Mouse (Mus musculus): ENCODE data around the gene D430042O09Rik. TPM values are rescaled to one million over a fixed set of nuclear protein-coding genes. Genes with fewer than 3 reads are reported as not detected.
"Not testable (repeated sequence)": the region's sequence is repeated elsewhere in the genome, so short reads cannot be mapped to it uniquely, and the experiment has no call there.

The D430042O09Rik gene
- polyA plus RNA-seq, 1 experiment from 2014 or later = 10.6 TPM

DNA sequence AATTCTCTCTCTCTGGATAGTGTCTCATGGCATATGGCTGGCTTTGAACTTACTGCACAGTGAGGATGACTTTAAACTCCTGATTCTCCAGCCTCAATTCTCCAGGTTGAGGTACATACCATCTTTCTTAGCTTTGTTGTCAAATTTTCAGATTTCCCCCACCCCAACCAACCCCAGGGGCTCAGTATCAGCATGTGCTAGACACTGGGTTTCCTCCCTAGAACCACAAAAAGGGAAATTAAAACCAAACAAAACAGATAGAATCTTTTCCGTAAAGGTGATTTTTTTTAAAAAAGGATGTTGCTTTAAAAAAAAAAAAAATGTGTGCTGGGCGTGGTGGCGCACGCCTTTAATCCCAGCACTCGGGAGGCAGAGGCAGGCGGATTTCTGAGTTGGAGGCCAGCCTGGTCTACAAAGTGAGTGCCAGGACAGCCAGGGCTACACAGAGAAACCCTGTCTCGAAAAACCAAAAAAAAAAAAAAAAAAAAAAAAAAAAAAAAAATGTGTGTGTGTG lies 5.9 kb downstream of the D430042O09Rik start:
- not testable (repeated sequence) for H3K4me3 ChIP-seq (replicated peaks); H3K36me3 ChIP-seq; H3K27me3 ChIP-seq; H3K4me2 ChIP-seq; H3K27ac ChIP-seq; ATAC-seq (ENCODE audit: insufficient number of reproducible peaks, insufficient read depth, low FRiP score, low TSS enrichment, low read depth); H3K9ac ChIP-seq (replicated peaks); H3K4me1 ChIP-seq (replicated peaks); H3K9me3 ChIP-seq
- WGBS = 97% methylated on average over 7 of the region's 7 CpGs

GRCm38 (mm10) chr7:125714803-125715202 lies 7.1 kb downstream of the D430042O09Rik start:
- H3K9ac ChIP-seq (replicated peaks) = no peak overlapping the region
- H3K9me3 ChIP-seq = no peaks in the 10 kb centered on the region
- 87% methylated on average over 3 of the region's 3 CpGs for WGBS
- H3K4me3 ChIP-seq (replicated peaks) = no peak overlapping the region
- 0 out of 2 replicates have a peak, but pooled peaks cover 3% of the 10 kb centered on the region for H3K36me3 ChIP-seq
- H3K27me3 ChIP-seq = no peaks in the 10 kb centered on the region
- ATAC-seq (ENCODE audit: insufficient number of reproducible peaks, insufficient read depth, low FRiP score, low TSS enrichment, low read depth) = no peak
- no peak overlapping the region for H3K27ac ChIP-seq
- H3K4me1 ChIP-seq (replicated peaks) = 0 out of 2 replicates have a peak, but pooled peaks cover 4% of the 10 kb centered on the region
- H3K4me2 ChIP-seq = no peak overlapping the region

DNA sequence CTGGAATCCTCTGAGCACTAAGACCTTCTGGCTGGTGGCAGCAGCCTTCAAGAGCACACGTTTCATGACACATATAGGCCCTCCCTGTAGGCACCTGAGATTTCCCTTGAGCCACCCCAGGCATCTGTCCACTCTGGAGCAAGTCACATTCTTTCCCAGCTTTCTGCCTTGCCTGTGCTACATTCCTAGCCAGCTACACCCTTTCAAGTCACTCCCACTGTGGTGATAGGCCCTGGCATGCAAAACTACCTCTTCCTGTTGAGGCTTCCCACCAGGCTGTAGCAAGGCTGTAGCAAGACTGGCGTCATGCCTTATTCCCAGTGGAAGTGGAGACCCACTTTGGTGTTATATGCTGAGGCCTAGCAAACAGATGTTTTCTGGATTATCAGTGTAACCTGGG lies 9.0 kb downstream of the D430042O09Rik start:
- H3K27ac ChIP-seq = 0 out of 2 replicates have a peak overlapping the region, but pooled peaks have one; percentile 41

DNA sequence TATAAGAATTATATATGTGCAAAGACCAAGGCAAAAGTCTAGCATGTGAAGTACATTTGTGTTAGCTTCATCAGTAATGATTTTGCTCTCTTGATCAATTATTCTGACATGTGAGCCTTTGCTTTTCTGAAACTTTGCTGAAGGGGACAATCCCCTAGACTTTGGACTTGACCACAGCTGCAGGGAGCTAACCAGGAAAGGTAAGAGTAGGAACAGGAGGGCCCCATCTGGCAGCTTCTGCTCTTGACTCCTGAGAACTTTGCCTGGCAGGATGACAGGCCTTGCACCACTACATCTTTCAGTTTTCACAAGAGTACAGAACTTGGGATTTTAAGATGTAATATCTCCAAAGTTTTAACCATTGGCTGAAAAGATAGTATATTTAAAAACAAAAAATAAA lies 9.9 kb downstream of the D430042O09Rik start:
- no peaks in the 10 kb centered on the region for H3K27me3 ChIP-seq
- H3K36me3 ChIP-seq = 0 out of 2 replicates have a peak, but pooled peaks cover 3% of the 10 kb centered on the region
- H3K4me1 ChIP-seq (replicated peaks) = peaks cover 16% of the 10 kb centered on the region
- H3K4me3 ChIP-seq (replicated peaks) = no peak overlapping the region
- no peak overlapping the region for H3K4me2 ChIP-seq
- ATAC-seq (ENCODE audit: insufficient number of reproducible peaks, insufficient read depth, low FRiP score, low TSS enrichment, low read depth) = no peak
- no peaks in the 10 kb centered on the region for H3K9me3 ChIP-seq
- H3K9ac ChIP-seq (replicated peaks) = no peak overlapping the region
- H3K27ac ChIP-seq = no peak overlapping the region

More for the DNA sequence above, 9.0 kb downstream of the D430042O09Rik start:
- ATAC-seq (ENCODE audit: insufficient number of reproducible peaks, insufficient read depth, low FRiP score, low TSS enrichment, low read depth) = no peak
- Histone ChIP-seq H3K36me3 (0 out of 2 replicates have a peak, but pooled peaks cover 3% of the 10 kb centered on the region), H3K9me3 (no peaks in the 10 kb centered on the region), H3K4me3 (replicated peaks) (no peak overlapping the region), H3K4me2 (no peak overlapping the region), H3K4me1 (replicated peaks) (peaks cover 16% of the 10 kb centered on the region), H3K9ac (replicated peaks) (no peak overlapping the region), H3K27me3 (no peaks in the 10 kb centered on the region)
- WGBS = 51% methylated on average over 2 of the region's 2 CpGs

- Histone ChIP-seq H3K9ac (replicated peaks) (no peak overlapping the region), H3K27ac (no peak overlapping the region), H3K4me3 (replicated peaks) (no peak overlapping the region), H3K27me3 (no peaks in the 10 kb centered on the region), H3K4me1 (replicated peaks) (peaks cover 16% of the 10 kb centered on the region), H3K9me3 (no peaks in the 10 kb centered on the region), H3K36me3 (0 out of 2 replicates have a peak, but pooled peaks cover 2% of the 10 kb centered on the region), H3K4me2 (no peak overlapping the region)
- whole genome bisulfite sequencing = 51% methylated on average over 5 of the region's 5 CpGs
- ATAC-seq (ENCODE audit: insufficient number of reproducible peaks, insufficient read depth, low FRiP score, low TSS enrichment, low read depth) = no peak
These were observed 12.7 kb downstream of the D430042O09Rik start for GRCm38 (mm10) chr7:125720370-125720769.

- no peaks in the 10 kb centered on the region for H3K27me3 ChIP-seq
- no peak for ATAC-seq (ENCODE audit: insufficient number of reproducible peaks, insufficient read depth, low FRiP score, low TSS enrichment, low read depth)
- peaks cover 16% of the 10 kb centered on the region for H3K4me1 ChIP-seq (replicated peaks)
- H3K36me3 ChIP-seq = no peaks in the 10 kb centered on the region
- no peak overlapping the region for H3K4me2 ChIP-seq
- H3K4me3 ChIP-seq (replicated peaks) = no peak overlapping the region
- no peaks in the 10 kb centered on the region for H3K9me3 ChIP-seq
- H3K27ac ChIP-seq = no peak overlapping the region
- H3K9ac ChIP-seq (replicated peaks) = no peak overlapping the region
- 85% methylated on average over 4 of the region's 4 CpGs for WGBS
These were observed 13.3 kb downstream of the D430042O09Rik start for GRCm38 (mm10) chr7:125721033-125721432.

DNA sequence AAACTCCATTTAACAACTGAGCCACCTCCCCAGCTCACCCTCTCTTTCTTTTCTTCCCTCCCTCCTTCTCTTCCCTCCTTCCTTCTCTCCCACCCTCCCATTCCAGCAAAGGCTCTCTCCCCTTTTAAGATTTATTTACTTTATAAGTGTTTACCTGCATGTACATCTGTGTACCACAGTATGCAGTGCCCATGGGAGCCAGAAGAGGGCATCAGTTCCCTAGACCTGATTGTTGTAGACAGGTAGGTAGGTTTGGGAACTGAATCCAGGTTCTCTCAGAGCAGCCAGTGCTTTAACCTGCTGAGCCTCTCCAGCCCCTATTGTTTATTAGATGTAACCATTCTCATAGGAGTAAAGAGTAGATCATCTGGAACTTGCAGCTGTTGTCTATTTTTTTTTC lies 14.4 kb downstream of the D430042O09Rik start:
- no peaks in the 10 kb centered on the region for H3K27me3 ChIP-seq
- no peak overlapping the region for H3K4me3 ChIP-seq (replicated peaks)
- ATAC-seq (ENCODE audit: insufficient number of reproducible peaks, insufficient read depth, low FRiP score, low TSS enrichment, low read depth) = no peak
- peaks cover 14% of the 10 kb centered on the region for H3K4me1 ChIP-seq (replicated peaks)
- no peaks in the 10 kb centered on the region for H3K9me3 ChIP-seq
- no peak overlapping the region for H3K4me2 ChIP-seq
- no peaks in the 10 kb centered on the region for H3K36me3 ChIP-seq
- H3K9ac ChIP-seq (replicated peaks) = no peak overlapping the region
- H3K27ac ChIP-seq = no peak overlapping the region

DNA sequence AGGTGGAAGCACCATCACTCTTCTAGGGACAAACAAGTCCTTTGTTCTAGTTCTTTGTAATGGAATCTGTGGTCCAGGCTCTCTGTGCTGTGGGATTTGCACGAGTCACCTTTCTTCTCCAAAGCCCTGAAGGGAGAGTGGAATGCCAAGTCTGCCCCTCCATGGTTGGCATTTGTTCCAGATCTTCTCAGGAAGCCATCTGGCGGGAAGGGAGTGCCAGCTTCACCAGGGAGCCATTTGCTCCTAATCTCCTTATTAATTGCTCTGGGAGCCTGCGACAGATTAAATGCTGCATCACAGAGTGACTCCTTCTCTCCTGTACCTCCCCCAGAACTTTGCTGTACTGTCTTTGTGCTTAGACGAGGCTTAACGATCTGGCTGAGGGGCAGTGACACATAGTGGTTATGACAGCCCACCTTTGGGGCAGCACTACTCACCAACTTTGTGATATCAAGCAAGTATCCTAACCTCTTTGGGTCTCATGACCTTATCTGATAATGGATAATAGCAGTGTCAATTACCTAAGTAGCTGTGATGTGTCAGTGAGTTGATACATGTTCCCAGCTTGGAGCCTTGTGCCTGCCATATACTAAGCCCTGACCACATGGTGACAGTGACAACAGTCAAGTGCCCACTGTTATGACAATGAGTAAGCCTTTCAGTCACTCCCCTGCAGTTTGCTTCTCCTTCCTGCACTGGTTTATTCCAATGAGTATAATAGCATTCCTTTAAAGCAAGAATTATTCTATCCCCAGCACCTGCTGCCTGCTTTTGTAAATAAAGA lies 15.7 kb downstream of the D430042O09Rik start:
- Histone ChIP-seq H3K36me3 (no peaks in the 10 kb centered on the region), H3K4me2 (no peak overlapping the region), H3K27me3 (no peaks in the 10 kb centered on the region), H3K9ac (replicated peaks) (no peak overlapping the region), H3K27ac (no peak overlapping the region), H3K9me3 (no peaks in the 10 kb centered on the region), H3K4me1 (replicated peaks) (peaks cover 14% of the 10 kb centered on the region), H3K4me3 (replicated peaks) (no peak overlapping the region)
- no peak for ATAC-seq (ENCODE audit: insufficient number of reproducible peaks, insufficient read depth, low FRiP score, low TSS enrichment, low read depth)
- WGBS = 50% methylated on average over 5 of the region's 5 CpGs

DNA sequence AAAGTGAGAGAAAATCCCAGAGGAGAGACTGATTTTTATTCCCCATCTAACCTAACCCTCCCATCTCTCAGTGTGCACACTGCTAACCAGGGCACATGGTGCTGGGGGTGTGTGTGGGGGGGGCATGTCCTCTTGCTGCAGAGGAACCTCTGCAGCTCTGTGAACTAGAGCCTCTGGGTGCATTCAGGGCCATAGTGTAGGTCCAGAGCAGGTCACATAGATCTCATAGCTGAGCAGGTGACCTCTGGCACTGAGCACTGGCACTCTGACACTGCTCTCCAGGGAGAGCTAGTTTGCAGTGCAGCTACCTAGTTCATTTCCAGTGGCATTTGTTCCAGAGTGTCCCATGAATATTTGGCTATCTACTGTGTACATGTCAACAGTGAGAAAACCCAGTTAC lies 24.0 kb downstream of the D430042O09Rik start:
- no peaks in the 10 kb centered on the region for H3K27me3 ChIP-seq
- ATAC-seq (ENCODE audit: insufficient number of reproducible peaks, insufficient read depth, low FRiP score, low TSS enrichment, low read depth) = no peak
- H3K4me1 ChIP-seq (replicated peaks) = no peaks in the 10 kb centered on the region
- no peak overlapping the region for H3K4me3 ChIP-seq (replicated peaks)
- no peak overlapping the region for H3K27ac ChIP-seq
- H3K36me3 ChIP-seq = no peaks in the 10 kb centered on the region
- H3K4me2 ChIP-seq = no peak overlapping the region
- no peaks in the 10 kb centered on the region for H3K9me3 ChIP-seq
- H3K9ac ChIP-seq (replicated peaks) = no peak overlapping the region

GRCm38 (mm10) chr7:125733791-125734190 lies 26.1 kb downstream of the D430042O09Rik start:
- no peaks in the 10 kb centered on the region for H3K4me1 ChIP-seq (replicated peaks)
- no peak overlapping the region for H3K27ac ChIP-seq
- no peak overlapping the region for H3K4me2 ChIP-seq
- no peaks in the 10 kb centered on the region for H3K27me3 ChIP-seq
- no peak overlapping the region for H3K4me3 ChIP-seq (replicated peaks)
- H3K9ac ChIP-seq (replicated peaks) = no peak overlapping the region
- H3K36me3 ChIP-seq = no peaks in the 10 kb centered on the region
- no peaks in the 10 kb centered on the region for H3K9me3 ChIP-seq
- 87% methylated on average over 4 of the region's 4 CpGs for WGBS
- ATAC-seq (ENCODE audit: insufficient number of reproducible peaks, insufficient read depth, low FRiP score, low TSS enrichment, low read depth) = no peak

- Histone ChIP-seq H3K4me3 (replicated peaks) (no peak overlapping the region), H3K9ac (replicated peaks) (no peak overlapping the region)
- 82% methylated on average over 4 of the region's 4 CpGs for WGBS
These were observed 28.8 kb downstream of the D430042O09Rik start for GRCm38 (mm10) chr7:125736366-125737015.

More at GRCm38 (mm10) chr7:125736366-125737015, 28.8 kb downstream of the D430042O09Rik start:
- ATAC-seq (ENCODE audit: insufficient number of reproducible peaks, insufficient read depth, low FRiP score, low TSS enrichment, low read depth) = no peak
- no peak overlapping the region for H3K4me2 ChIP-seq
- no peak overlapping the region for H3K27ac ChIP-seq
- no peaks in the 10 kb centered on the region for H3K36me3 ChIP-seq
- H3K4me1 ChIP-seq (replicated peaks) = no peaks in the 10 kb centered on the region
- no peaks in the 10 kb centered on the region for H3K9me3 ChIP-seq
- H3K27me3 ChIP-seq = no peaks in the 10 kb centered on the region

Measured in limb, embryonic 12.5 days (tissue).